Mouse (Mus musculus) lung, postnatal 0 days (tissue): ENCODE measurements around the gene Adamts20. TPM values are rescaled to one million over a fixed set of nuclear protein-coding genes. Genes with fewer than 3 reads are reported as not detected.
A peak's percentile ranks its signal among the peaks of the same experiment; 100 is the strongest.

Experiments used
- ATAC-seq: fragments of 200-750 bp; cut with Nextera tagmentation; 2 replicates; pipeline ENCODE4 v1.8.0; 2017; ENCODE audit warnings: moderate library complexity
- DNase-seq: peaks from one replicate; pipeline ENCODE4 v3.0.0-alpha.2; 2016; ENCODE audit warnings: low spot score
- H3K27ac ChIP-seq: fragments of 300-500 bp; sonication (generic); 2 replicates; pipeline ENCODE4 v1.5.1; 2014; ENCODE audit warnings: antibody characterized with exemption, mild to moderate bottlenecking, low read length, mixed read lengths
- H3K27me3 ChIP-seq: fragments of 300-500 bp; sonication (generic); replicated peaks from 2 replicates; pipeline ENCODE4 v1.6.1; 2014; ENCODE audit warnings: low read length, mixed read lengths; ENCODE audit not compliant: insufficient read depth
- H3K36me3 ChIP-seq: fragments of 300-500 bp; sonication (generic); 2 replicates; pipeline ENCODE4 v1.6.1; 2014; ENCODE audit warnings: low read length, mixed read lengths; ENCODE audit not compliant: insufficient read depth
- H3K4me1 ChIP-seq: fragments of 300-500 bp; sonication (generic); 2 replicates; pipeline ENCODE4 v1.6.1; 2014; ENCODE audit warnings: antibody characterized with exemption, low read depth, low read length, mixed read lengths; ENCODE audit not compliant: insufficient read depth
- H3K4me2 ChIP-seq: fragments of 300-500 bp; sonication (generic); replicated peaks from 2 replicates; pipeline ENCODE4 v1.6.1; 2014; ENCODE audit warnings: low read depth, mild to moderate bottlenecking, low read length, moderate library complexity, mixed read lengths
- H3K4me3 ChIP-seq: fragments of 300-500 bp; sonication (generic); 2 replicates; pipeline ENCODE4 v1.5.1; 2014; ENCODE audit warnings: low read depth, low read length
- H3K9ac ChIP-seq: fragments of 300-500 bp; sonication (generic); replicated peaks from 2 replicates; pipeline ENCODE4 v1.6.1; 2014; ENCODE audit warnings: low read depth, mild to moderate bottlenecking
- H3K9me3 ChIP-seq: fragments of 300-500 bp; sonication (generic); 2 replicates; pipeline ENCODE4 v1.6.1; 2016; ENCODE audit warnings: low read length, mixed read lengths
- CTCF ChIP-seq: IDR thresholded peaks from 2 replicates; pipeline ENCODE4 v1.5.1; 2016; ENCODE audit warnings: antibody characterized with exemption, mild to moderate bottlenecking
- EP300 ChIP-seq: IDR thresholded peaks from 2 replicates; pipeline ENCODE4 v1.6.1; 2016; ENCODE audit warnings: antibody characterized with exemption, mild to moderate bottlenecking, control low read depth
- WGBS: fragments of 180-500 bp; shearing (Covaris S2); extraction: QIAGEN DNeasy Blood & Tissue Kit; methylation state at CpG from one replicate; pipeline ENCODE4 v1.1.7; 2014; 5-methylcytosine and 5-hydroxymethylcytosine counted together
- polyA plus RNA-seq: library from polyadenylated mRNA; unstranded; fragments of >200 nt; fragmentation: Nextera tagmentation; extraction: Ambion mirVana; gene quantifications from 2 replicates; pipeline ENCODE4 v1.2.1, GENCODE M21; 2015

Adamts20 gene
- polyA plus RNA-seq, 1 experiment from 2014 or later, result 0.13 TPM

DNA sequence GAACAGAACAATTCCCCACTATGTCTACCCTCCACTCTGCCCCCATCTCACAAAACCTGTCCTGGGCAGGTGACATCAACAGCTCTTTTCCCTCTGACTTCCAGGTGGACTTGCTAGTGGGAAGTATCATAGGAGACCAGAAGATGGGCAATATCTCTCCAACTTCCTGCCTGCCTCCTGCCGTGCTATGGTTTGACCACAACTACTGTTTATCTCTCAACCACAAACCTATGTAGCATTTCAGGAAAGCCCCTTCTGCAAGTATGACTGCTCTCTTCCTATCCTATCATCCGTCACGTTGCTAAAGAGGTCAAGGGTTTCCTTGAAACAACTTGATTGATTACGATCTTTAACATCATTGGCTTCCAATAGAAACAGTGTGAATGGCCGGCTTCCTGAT, 12.4 kb downstream of the Adamts20 start:
- no peak overlapping the region for H3K27ac ChIP-seq
- WGBS, result 55% methylated on average over 5 of the region's 5 CpGs

GRCm38 (mm10) chr15:94451600-94451999, 13.6 kb downstream of the Adamts20 start:
- DNase-seq, result no peak
- H3K9ac ChIP-seq, result no peak overlapping the region
- no peak for ATAC-seq
- H3K9me3 ChIP-seq, result no peaks in the 10 kb centered on the region
- no peaks in the 10 kb centered on the region for H3K36me3 ChIP-seq
- no peak overlapping the region for H3K27ac ChIP-seq
- no peak overlapping the region for H3K4me2 ChIP-seq
- no peak overlapping the region for H3K4me3 ChIP-seq
- no peaks in the 10 kb centered on the region for H3K27me3 ChIP-seq
- TF ChIP-seq CTCF, result no peak
- 87% methylated on average over 8 of the region's 8 CpGs for WGBS
- H3K4me1 ChIP-seq, result no peaks in the 10 kb centered on the region

More for the DNA sequence above, 12.4 kb downstream of the Adamts20 start:
- no peak for ATAC-seq
- TF ChIP-seq EP300, result no peak
- TF ChIP-seq CTCF, result no peak
- Histone ChIP-seq H3K9me3 (no peaks in the 10 kb centered on the region), H3K27me3 (no peaks in the 10 kb centered on the region), H3K4me1 (no peaks in the 10 kb centered on the region), H3K4me2 (no peak overlapping the region), H3K36me3 (no peaks in the 10 kb centered on the region), H3K9ac (no peak overlapping the region), H3K4me3 (no peak overlapping the region)
- no peak for DNase-seq

DNA sequence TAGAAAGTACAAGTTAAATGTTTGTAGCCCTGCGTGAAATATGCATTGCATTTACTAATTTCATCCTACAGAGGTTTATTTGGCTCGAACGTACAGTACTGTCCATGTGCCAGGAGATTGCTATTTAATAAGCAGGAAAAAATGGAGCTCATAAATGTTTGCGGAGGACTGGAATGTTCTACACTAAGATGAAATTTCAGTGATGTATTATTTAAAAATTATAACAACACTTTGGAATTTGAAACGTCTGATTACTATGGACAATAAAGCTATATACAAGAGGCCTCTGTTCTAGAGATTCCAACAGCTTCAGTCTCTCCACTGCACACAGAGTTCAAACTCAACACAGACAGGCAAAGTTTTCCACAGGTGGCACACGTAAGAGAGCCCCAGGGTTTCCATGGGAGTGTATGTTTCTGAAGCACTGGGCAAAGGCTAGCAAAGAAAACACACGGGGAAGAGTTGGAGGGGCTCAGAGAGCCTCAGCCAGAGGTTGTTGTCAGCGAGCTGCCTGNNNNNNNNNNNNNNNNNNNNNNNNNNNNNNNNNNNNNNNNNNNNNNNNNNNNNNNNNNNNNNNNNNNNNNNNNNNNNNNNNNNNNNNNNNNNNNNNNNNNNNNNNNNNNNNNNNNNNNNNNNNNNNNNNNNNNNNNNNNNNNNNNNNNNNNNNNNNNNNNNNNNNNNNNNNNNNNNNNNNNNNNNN, 20.6 kb downstream of the Adamts20 start:
- WGBS, result 30% methylated on average over 8 of the region's 8 CpGs
- no peak for TF ChIP-seq EP300
- TF ChIP-seq CTCF, result no peak
- DNase-seq (peak; percentile 68), ATAC-seq (peak; percentile 55)
- Histone ChIP-seq H3K36me3 (no peaks in the 10 kb centered on the region), H3K9me3 (no peaks in the 10 kb centered on the region), H3K9ac (no peak overlapping the region), H3K27ac (no peak overlapping the region), H3K4me2 (no peak overlapping the region), H3K4me1 (no peaks in the 10 kb centered on the region), H3K27me3 (no peaks in the 10 kb centered on the region), H3K4me3 (no peak overlapping the region)

- H3K27me3 ChIP-seq, result no peaks in the 10 kb centered on the region
- DNase-seq, result peak; percentile 8
- no peak overlapping the region for H3K27ac ChIP-seq
- no peaks in the 10 kb centered on the region for H3K4me1 ChIP-seq
- WGBS, result 66% methylated on average over 11 of the region's 11 CpGs
- H3K36me3 ChIP-seq, result no peaks in the 10 kb centered on the region
- H3K9ac ChIP-seq, result no peak overlapping the region
- H3K4me2 ChIP-seq, result no peak overlapping the region
- ATAC-seq, result peak; percentile 19; the same call in 1 of the 2 replicates
- H3K4me3 ChIP-seq, result no peak overlapping the region
- no peaks in the 10 kb centered on the region for H3K9me3 ChIP-seq
- TF ChIP-seq CTCF (no peak), EP300 (no peak)
Measured at GRCm38 (mm10) chr15:94444043-94444436, 21.2 kb downstream of the Adamts20 start.

DNA sequence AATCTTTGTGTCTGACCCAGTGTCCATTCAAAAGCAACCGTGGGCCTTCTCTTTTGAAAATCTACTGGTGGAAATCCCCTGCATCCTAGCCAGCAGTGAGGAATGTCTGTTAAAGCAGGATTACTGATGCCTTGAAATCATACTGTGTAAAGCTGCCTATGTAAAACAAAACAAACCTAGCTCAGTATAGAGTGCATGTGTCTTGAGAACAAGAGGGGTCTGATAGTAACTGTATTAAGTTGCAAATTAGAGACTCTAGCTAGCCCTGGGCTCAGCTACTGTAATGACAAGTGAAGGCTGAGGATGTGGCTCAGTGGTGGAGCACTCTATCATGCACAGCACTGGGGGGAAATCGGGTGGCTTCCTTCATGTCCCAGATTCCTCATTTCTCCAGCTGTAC, 22.2 kb downstream of the Adamts20 start:
- DNase-seq, result no peak
- Histone ChIP-seq H3K4me3 (no peak overlapping the region), H3K27me3 (no peaks in the 10 kb centered on the region), H3K4me2 (no peak overlapping the region), H3K4me1 (no peaks in the 10 kb centered on the region), H3K36me3 (no peaks in the 10 kb centered on the region), H3K9ac (no peak overlapping the region), H3K27ac (no peak overlapping the region), H3K9me3 (no peaks in the 10 kb centered on the region)
- WGBS, result 56% methylated on average over 2 of the region's 2 CpGs
- no peak for ATAC-seq
- TF ChIP-seq EP300, result no peak
- TF ChIP-seq CTCF, result no peak

DNA sequence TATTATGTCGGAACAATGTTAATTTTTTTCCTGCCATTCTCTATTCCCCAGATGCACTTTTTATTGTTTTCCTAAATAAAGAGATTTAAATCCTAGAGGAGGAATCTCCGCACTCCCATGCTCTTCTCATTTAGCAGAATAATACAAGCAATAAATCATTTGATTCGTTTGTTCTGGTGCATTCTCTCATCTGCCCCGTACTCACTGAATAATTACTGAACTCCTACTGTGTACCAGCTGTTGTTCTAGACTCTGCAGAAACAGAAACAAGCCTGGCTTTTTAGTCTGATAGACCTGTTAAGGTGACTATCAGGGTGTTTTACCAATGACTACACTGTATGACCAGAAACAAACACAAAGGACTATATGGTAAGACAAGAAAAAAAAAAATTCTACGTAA, 29.7 kb downstream of the Adamts20 start:
- TF ChIP-seq CTCF, result no peak
- TF ChIP-seq EP300, result no peak
- WGBS, result 78% methylated on average over 5 of the region's 5 CpGs
- H3K4me1 ChIP-seq, result no peaks in the 10 kb centered on the region
- no peaks in the 10 kb centered on the region for H3K27me3 ChIP-seq
- no peak overlapping the region for H3K9ac ChIP-seq
- H3K4me2 ChIP-seq, result no peak overlapping the region
- H3K9me3 ChIP-seq, result no peaks in the 10 kb centered on the region
- DNase-seq (no peak), ATAC-seq (no peak)
- H3K36me3 ChIP-seq, result no peaks in the 10 kb centered on the region
- H3K4me3 ChIP-seq, result no peak overlapping the region
- no peak overlapping the region for H3K27ac ChIP-seq
